Mouse (Mus musculus) ES-Bruce4 (cell line): Measurements from ENCODE around the gene Cxcl9. TPM values are rescaled to one million over a fixed set of nuclear protein-coding genes. Genes with fewer than 3 reads are reported as not detected.

ENCODE experiments used
- H3K27ac ChIP-seq: 2 replicates; pipeline ENCODE4 v1.5.1; 2012; ENCODE audit warnings: low read length, inconsistent platforms; ENCODE audit not compliant: insufficient read depth
- H3K27me3 ChIP-seq: 2 replicates; pipeline ENCODE4 v1.6.1; 2012; ENCODE audit warnings: mild to moderate bottlenecking, low read length, inconsistent platforms; ENCODE audit not compliant: control insufficient read depth, poor library complexity, insufficient read depth, severe bottlenecking
- H3K36me3 ChIP-seq: 2 replicates; pipeline ENCODE4 v1.6.1; 2012; ENCODE audit warnings: inconsistent platforms, mild to moderate bottlenecking, low read length, moderate library complexity; ENCODE audit not compliant: control insufficient read depth, poor library complexity, insufficient read depth, severe bottlenecking
- H3K4me1 ChIP-seq: one replicate; pipeline ENCODE4 v1.8.1; 2011; ENCODE audit warnings: low read length; ENCODE audit not compliant: control insufficient read depth, insufficient read depth
- H3K4me3 ChIP-seq: 2 replicates; pipeline ENCODE4 v1.5.1; 2011; ENCODE audit warnings: low read depth, mild to moderate bottlenecking, low read length
- H3K9ac ChIP-seq: 2 replicates; pipeline ENCODE4 v1.6.1; 2012; ENCODE audit warnings: low read depth, mild to moderate bottlenecking, inconsistent platforms; ENCODE audit not compliant: poor library complexity, severe bottlenecking
- H3K9me3 ChIP-seq: replicated peaks from 2 replicates; pipeline ENCODE4 v1.6.1; 2012; ENCODE audit warnings: mild to moderate bottlenecking, low read length, inconsistent platforms; ENCODE audit not compliant: control insufficient read depth, poor library complexity, insufficient read depth, severe bottlenecking
- CTCF ChIP-seq: IDR thresholded peaks from one replicate; pipeline ENCODE4 v1.8.1; 2011; ENCODE audit warnings: low read depth, low read length
- EP300 ChIP-seq: IDR thresholded peaks from 2 replicates; pipeline ENCODE4 v1.6.1; 2011; ENCODE audit warnings: low read depth, low read length; ENCODE audit not compliant: insufficient read depth
- POLR2A ChIP-seq: IDR thresholded peaks from one replicate; pipeline ENCODE4 v1.8.1; 2011; ENCODE audit warnings: low read length; ENCODE audit not compliant: insufficient read depth
- polyA plus RNA-seq: library from polyadenylated mRNA; stranded (reverse); fragments of >200 nt; gene quantifications from 2 replicates; pipeline ENCODE4 v1.2.4, GENCODE M21; 2011; ENCODE audit warnings: low read depth; ENCODE audit not compliant: missing spikeins, insufficient read depth, insufficient read length

The Cxcl9 gene
- polyA plus RNA-seq, 1 experiment, result not detected

DNA sequence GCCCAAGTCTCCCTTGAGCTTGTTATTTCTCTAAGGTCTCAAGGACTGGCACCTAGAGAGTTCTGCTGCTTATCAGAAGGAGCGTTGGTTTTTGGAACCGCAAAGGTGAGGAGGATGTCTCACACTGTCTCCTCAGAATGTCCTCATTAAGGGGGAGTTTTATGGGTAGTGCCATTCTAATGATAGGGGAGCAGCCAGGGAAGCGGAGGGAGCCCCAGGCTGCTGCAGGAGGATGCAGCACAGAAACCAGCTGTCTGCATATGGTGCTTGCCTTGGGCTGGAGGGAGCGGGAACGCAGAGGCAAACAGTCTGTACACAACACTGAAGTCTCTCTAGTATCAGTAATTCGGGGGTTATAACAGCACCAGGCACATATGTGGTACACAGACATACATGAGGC is 43.0 kb upstream of the Cxcl9 start:
- no peak overlapping the region for H3K27ac ChIP-seq
- no peaks in the 10 kb centered on the region for H3K9me3 ChIP-seq
- no peak overlapping the region for H3K9ac ChIP-seq
- H3K4me1 ChIP-seq, result no peaks in the 10 kb centered on the region
- H3K4me3 ChIP-seq, result no peak overlapping the region
- no peaks in the 10 kb centered on the region for H3K36me3 ChIP-seq
- TF ChIP-seq POLR2A, result no peak
- no peak for TF ChIP-seq CTCF
- no peak for TF ChIP-seq EP300
- H3K27me3 ChIP-seq, result no peaks in the 10 kb centered on the region

DNA sequence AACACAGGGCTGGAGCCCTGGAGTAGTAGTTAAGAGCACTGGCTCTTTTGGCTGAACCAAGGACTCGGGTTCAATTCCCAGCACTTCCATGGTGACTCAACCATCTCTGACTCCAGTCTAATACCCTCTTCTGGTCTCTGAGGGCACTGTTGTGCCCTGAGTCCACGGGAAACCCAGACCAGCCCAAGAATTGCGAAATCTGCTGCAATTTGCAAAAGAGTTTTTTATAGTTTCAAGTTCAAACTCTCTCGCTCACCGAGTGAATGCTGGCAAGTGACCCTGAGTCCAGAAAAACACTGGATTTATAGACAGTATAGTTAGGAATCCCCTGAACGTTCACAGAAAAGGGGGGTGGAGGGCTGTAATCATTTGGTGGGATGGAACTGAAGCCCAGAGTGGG is 42.5 kb upstream of the Cxcl9 start:
- H3K27me3 ChIP-seq, result no peaks in the 10 kb centered on the region
- H3K9me3 ChIP-seq, result no peaks in the 10 kb centered on the region
- no peak overlapping the region for H3K27ac ChIP-seq
- H3K4me3 ChIP-seq, result no peak overlapping the region
- TF ChIP-seq EP300 (no peak), POLR2A (no peak), CTCF (no peak)
- H3K36me3 ChIP-seq, result no peaks in the 10 kb centered on the region
- no peaks in the 10 kb centered on the region for H3K4me1 ChIP-seq
- no peak overlapping the region for H3K9ac ChIP-seq

DNA sequence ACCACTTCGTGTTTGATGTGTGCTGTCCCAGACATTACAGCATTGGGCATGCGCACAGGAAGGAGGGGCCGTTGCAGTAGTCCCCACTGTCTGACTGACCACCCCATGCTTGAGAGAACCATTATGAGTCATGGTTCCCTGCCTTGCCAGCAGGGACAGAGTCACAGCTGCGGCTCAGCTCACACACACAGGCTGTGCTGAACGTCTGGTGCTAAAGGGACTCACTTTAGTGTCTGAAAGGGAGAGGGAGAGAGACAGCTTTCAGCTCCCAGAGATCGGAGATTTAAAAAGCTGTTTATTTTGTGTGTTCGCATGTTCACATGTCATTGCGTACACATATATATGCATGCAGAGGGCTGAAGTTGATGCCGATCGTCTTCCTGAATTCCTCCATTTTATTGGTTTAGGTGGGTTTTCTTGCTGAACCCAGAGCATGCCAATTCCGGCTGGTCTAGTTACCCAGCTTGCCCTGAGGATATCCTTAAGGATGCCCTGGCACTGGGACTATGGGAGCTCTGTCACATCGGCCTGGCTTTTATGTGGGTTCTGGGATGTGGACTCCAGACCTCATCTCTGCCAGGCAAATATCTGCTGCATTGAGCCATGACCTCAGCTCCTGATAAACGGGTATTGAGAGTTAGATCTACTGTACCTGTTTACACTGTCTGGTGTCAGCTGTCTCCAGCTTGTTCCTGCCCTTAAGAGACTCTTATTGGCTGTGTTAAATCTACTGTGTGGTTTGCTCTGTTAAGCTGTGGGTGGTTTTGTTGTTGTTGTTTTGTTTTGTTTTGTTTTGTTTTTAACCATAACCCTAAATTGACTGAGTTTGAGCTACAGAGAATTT is 41.5 kb upstream of the Cxcl9 start:
- Histone ChIP-seq H3K9ac (no peak overlapping the region), H3K9me3 (no peaks in the 10 kb centered on the region), H3K27me3 (no peaks in the 10 kb centered on the region), H3K4me3 (no peak overlapping the region), H3K27ac (no peak overlapping the region), H3K4me1 (no peaks in the 10 kb centered on the region), H3K36me3 (no peaks in the 10 kb centered on the region)
- TF ChIP-seq POLR2A, result no peak

DNA sequence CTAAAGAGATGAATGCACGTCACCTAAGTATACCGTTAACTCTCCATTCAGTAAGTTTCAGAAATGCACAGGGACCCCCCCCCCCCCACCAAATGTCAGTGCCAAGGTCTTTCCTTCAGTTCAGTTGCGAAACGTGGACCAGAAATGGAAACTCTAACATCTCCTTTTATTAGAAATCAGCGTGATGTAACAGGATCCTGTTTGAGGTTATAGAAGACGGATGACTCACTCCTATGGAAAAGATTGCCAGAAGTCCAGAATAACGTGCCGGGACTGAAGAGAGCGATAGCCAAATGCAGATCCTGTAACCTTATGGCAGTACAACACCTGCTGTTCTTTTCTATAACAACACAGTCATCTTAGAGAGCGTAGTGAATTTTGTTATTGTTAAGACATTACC is 40.5 kb upstream of the Cxcl9 start:
- no peak overlapping the region for H3K4me3 ChIP-seq
- H3K9ac ChIP-seq, result no peak overlapping the region
- no peak overlapping the region for H3K27ac ChIP-seq
- no peaks in the 10 kb centered on the region for H3K27me3 ChIP-seq
- H3K4me1 ChIP-seq, result no peaks in the 10 kb centered on the region
- H3K36me3 ChIP-seq, result no peaks in the 10 kb centered on the region
- H3K9me3 ChIP-seq, result no peaks in the 10 kb centered on the region
- TF ChIP-seq EP300 (no peak), POLR2A (no peak), CTCF (no peak)

DNA sequence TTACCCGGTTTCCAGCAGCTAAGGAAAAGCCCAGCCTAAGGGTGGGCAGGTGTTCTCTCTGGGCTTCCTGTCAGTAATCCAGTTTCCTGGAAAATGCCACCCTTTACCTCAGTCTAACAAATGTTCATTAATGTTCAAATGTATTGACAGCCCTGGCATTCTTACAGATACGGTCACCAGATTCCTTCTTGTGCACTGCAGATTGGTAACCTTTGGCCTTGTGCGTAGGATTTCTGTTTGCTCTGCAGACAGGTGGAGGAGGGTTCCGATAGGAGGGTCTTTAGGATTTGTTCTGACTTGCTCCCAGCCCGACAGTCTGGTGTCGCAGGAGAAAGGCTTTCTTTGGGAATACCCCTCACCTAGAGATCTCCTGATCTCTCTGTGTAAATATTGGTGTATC is 38.7 kb upstream of the Cxcl9 start:
- Histone ChIP-seq H3K27ac (no peak overlapping the region), H3K36me3 (no peaks in the 10 kb centered on the region), H3K27me3 (no peaks in the 10 kb centered on the region), H3K4me1 (no peaks in the 10 kb centered on the region), H3K9me3 (no peaks in the 10 kb centered on the region), H3K9ac (no peak overlapping the region), H3K4me3 (no peak overlapping the region)
- TF ChIP-seq CTCF (no peak), EP300 (no peak), POLR2A (no peak)

DNA sequence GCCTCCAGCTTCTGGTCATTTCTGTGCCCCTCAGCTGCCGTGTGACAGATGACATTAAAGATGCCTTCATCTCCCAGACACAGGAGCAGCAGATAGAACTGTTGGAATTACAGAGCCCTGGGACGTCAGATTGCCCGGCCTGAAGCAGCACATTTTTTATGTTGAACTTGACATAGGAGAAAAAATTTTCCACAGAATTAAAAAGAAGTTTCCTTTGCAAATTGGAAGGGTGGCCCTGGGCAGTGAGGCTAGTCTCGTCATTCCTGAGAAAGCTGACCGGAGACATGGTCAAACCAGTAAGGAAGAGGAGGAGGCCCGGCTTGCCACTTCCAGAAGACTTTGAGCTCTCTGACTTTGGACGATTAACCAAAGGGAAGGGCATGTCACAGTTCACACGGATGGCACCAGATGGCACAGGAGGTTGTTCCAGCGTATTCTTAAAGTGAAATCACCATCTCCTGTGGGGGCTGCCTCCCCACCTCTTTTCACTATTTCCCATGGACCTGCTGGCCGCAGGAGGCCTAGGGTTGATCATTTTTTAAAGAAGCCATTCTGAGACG is 37.3 kb upstream of the Cxcl9 start:
- Histone ChIP-seq H3K27me3 (no peaks in the 10 kb centered on the region), H3K36me3 (no peaks in the 10 kb centered on the region), H3K4me3 (no peak overlapping the region), H3K9ac (no peak overlapping the region), H3K4me1 (no peaks in the 10 kb centered on the region), H3K9me3 (no peaks in the 10 kb centered on the region), H3K27ac (no peak overlapping the region)
- TF ChIP-seq POLR2A (no peak), CTCF (no peak), EP300 (no peak)
